Comparison of ENCODE assay signal across 8 mouse cellular contexts in genomic region chr9:107707701-107708438, GRCm38 (mm10). TPM values are rescaled to one million over a fixed set of nuclear protein-coding genes. Genes with fewer than 3 reads are reported as not detected.
DNase-seq lines count a peak whose midpoint lies in the region; ATAC-seq and TF ChIP-seq lines count a peak whose summit lies in the region.

No protein-coding gene starts in this region.

- no peaks in the 10 kb centered on the region for H3K36me3 ChIP-seq in thymus, adult 2 months (ENCODE audit: control insufficient read depth, insufficient read depth, low read length)
- no peaks in the 10 kb centered on the region for H3K36me3 ChIP-seq in intestine, embryonic 16.5 days (ENCODE audit: control insufficient read depth, insufficient read depth, low read length)
- H3K36me3 ChIP-seq in neural tube, embryonic 11.5 days (ENCODE audit: control insufficient read depth, insufficient read depth, low read length), result no peaks in the 10 kb centered on the region

- H3K4me1 ChIP-seq in thymus, adult 2 months (replicated peaks; ENCODE audit: control insufficient read depth, insufficient read depth, low read length), result peaks cover 28% of the 10 kb centered on the region
- peaks cover 58% of the 10 kb centered on the region for H3K4me1 ChIP-seq in intestine, embryonic 16.5 days (ENCODE audit: control insufficient read depth, insufficient read depth, low read length)
- peaks cover 18% of the 10 kb centered on the region for H3K4me1 ChIP-seq in neural tube, embryonic 11.5 days (ENCODE audit: control insufficient read depth, insufficient read depth, low read length)

- DNase-seq in CD4-positive, CD25-positive, alpha-beta regulatory T cell, adult 2 months (ENCODE audit: low read depth, low spot score), result peak; percentile 33
- no peak for DNase-seq in thymus, adult 2 months
- DNase-seq in thymus, postnatal 4 days, result no peak
- DNase-seq in neural tube, embryonic 11.5 days (ENCODE audit: low spot score), result no peak
- no peak for DNase-seq in gastrocnemius, adult 18-20 months (ENCODE audit: low spot score)
- no peak for DNase-seq in adrenal gland, adult 8-10 months

- peak overlapping the region; percentile 97 for H3K4me2 ChIP-seq in intestine, embryonic 16.5 days (ENCODE audit: low read depth, low read length)
- H3K4me2 ChIP-seq in neural tube, embryonic 11.5 days (ENCODE audit: low read depth), result peak overlapping the region; percentile 97

- WGBS in thymus, adult 2 months, result 6% methylated on average over 17 of the region's 17 CpGs
- WGBS in intestine, embryonic 16.5 days, result 4% methylated on average over 17 of the region's 17 CpGs
- WGBS in neural tube, embryonic 11.5 days, result 2% methylated on average over 17 of the region's 17 CpGs

- no peak for TF ChIP-seq POLR2A in thymus, adult 2 months (IDR thresholded peaks at IDR 0.05; ENCODE audit: control insufficient read depth, extremely low read depth, insufficient read depth, low read length, poor library complexity)

- H3K27me3 ChIP-seq in thymus, adult 2 months (ENCODE audit: control insufficient read depth, insufficient read depth, low read length), result peaks cover 11% of the 10 kb centered on the region
- H3K27me3 ChIP-seq in intestine, embryonic 16.5 days (replicated peaks; ENCODE audit: control insufficient read depth, insufficient read depth, low read length), result no peaks in the 10 kb centered on the region
- peaks cover 31% of the 10 kb centered on the region for H3K27me3 ChIP-seq in neural tube, embryonic 11.5 days (ENCODE audit: control insufficient read depth, insufficient read depth, low read length)

- H3K9me3 ChIP-seq in intestine, embryonic 16.5 days (ENCODE audit: control insufficient read depth, low read length), result no peaks in the 10 kb centered on the region
- no peaks in the 10 kb centered on the region for H3K9me3 ChIP-seq in neural tube, embryonic 11.5 days (ENCODE audit: control insufficient read depth, low read length)

- ATAC-seq in CD4-positive, CD25-positive, alpha-beta regulatory T cell, adult 4 months, result no peak
- no peak for ATAC-seq in intestine, embryonic 16.5 days
- ATAC-seq in neural tube, embryonic 11.5 days (ENCODE audit: insufficient read depth, low FRiP score, low TSS enrichment), result no peak

- H3K27ac ChIP-seq in thymus, adult 2 months (ENCODE audit: control insufficient read depth, insufficient read depth, low read length), result no peak overlapping the region
- peak overlapping the region; percentile 78 for H3K27ac ChIP-seq in intestine, embryonic 16.5 days (ENCODE audit: low read length)
- peak overlapping the region; percentile 79 for H3K27ac ChIP-seq in neural tube, embryonic 11.5 days (ENCODE audit: low read depth, low read length)

- peak overlapping the region; percentile 58; the same call in 1 of the 2 replicates for H3K4me3 ChIP-seq in thymus, adult 2 months (ENCODE audit: control insufficient read depth, insufficient read depth, low read length)
- peak overlapping the region; percentile 77 for H3K4me3 ChIP-seq in intestine, embryonic 16.5 days (ENCODE audit: low read length)
- H3K4me3 ChIP-seq in neural tube, embryonic 11.5 days (ENCODE audit: low read depth, low read length), result peak overlapping the region; percentile 56

- TF ChIP-seq CTCF in thymus, adult 2 months (IDR thresholded peaks at IDR 0.05; ENCODE audit: borderline replicate concordance, control insufficient read depth, extremely low read depth, insufficient read depth, low read length, poor library complexity), result no peak

- H3K9ac ChIP-seq in intestine, embryonic 16.5 days (ENCODE audit: low read depth, low read length), result peak overlapping the region; percentile 87
- H3K9ac ChIP-seq in neural tube, embryonic 11.5 days (ENCODE audit: low read length), result peak overlapping the region; percentile 88

RNA-seq across cellular contexts. Expression of gene Sema3f, which starts 2.4 kb away (rescaled TPM):
- polyA plus RNA-seq in CD4-positive, CD25-positive, alpha-beta regulatory T cell, adult 4 months (2017; shearing (Covaris generic)), result not detected
- 35.5 and 41.3 TPM in 2 replicates for polyA plus RNA-seq in thymus, adult 2 months (2012; rRNA removed)
- 5.7 and 8.3 TPM in 2 replicates for polyA plus RNA-seq in intestine, embryonic 16.5 days (2015; fragmentation: Nextera tagmentation; extraction: Ambion mirVana)
- 15.3 and 17.0 TPM in 2 replicates for polyA plus RNA-seq in neural tube, embryonic 11.5 days (2014; fragmentation: Nextera tagmentation; extraction: Ambion mirVana)
- 1 to 10 TPM; 6.2 to 6.8 TPM for total RNA-seq in gastrocnemius, adult 18-20 months (2021)
- 10 to 100 TPM; 25.0 to 41.2 (median 29.8) TPM for total RNA-seq in adrenal gland, adult 8-10 months (2022)

RNA-seq across cellular contexts. Expression of gene Gnat1, which starts 28.4 kb away (rescaled TPM):
- polyA plus RNA-seq in CD4-positive, CD25-positive, alpha-beta regulatory T cell, adult 4 months (2017; shearing (Covaris generic)), result 1 to 10 TPM in 1 of 2 experiments, not detected in 1; 1.6 TPM
- polyA plus RNA-seq in thymus, adult 2 months (2012; rRNA removed), result 0.13 and 0.34 TPM in 2 replicates
- polyA plus RNA-seq in intestine, embryonic 16.5 days (2015; fragmentation: Nextera tagmentation; extraction: Ambion mirVana), result 0.98 and 1.6 TPM in 2 replicates
- 1.9 and 2.4 TPM in 2 replicates for polyA plus RNA-seq in neural tube, embryonic 11.5 days (2014; fragmentation: Nextera tagmentation; extraction: Ambion mirVana)
- not detected for total RNA-seq in gastrocnemius, adult 18-20 months (2021)
- under 1 TPM in 1 of 4 experiments, not detected in 3; 0.74 TPM for total RNA-seq in adrenal gland, adult 8-10 months (2022)

RNA-seq across cellular contexts. Expression of gene Slc38a3, which starts 38.5 kb away (rescaled TPM):
- polyA plus RNA-seq in CD4-positive, CD25-positive, alpha-beta regulatory T cell, adult 4 months (2017; shearing (Covaris generic)), result not detected
- polyA plus RNA-seq in thymus, adult 2 months (2012; rRNA removed), result 9.1 and 11.2 TPM in 2 replicates
- 10.1 TPM in 2 replicates for polyA plus RNA-seq in intestine, embryonic 16.5 days (2015; fragmentation: Nextera tagmentation; extraction: Ambion mirVana)
- polyA plus RNA-seq in neural tube, embryonic 11.5 days (2014; fragmentation: Nextera tagmentation; extraction: Ambion mirVana), result 6.8 and 7.2 TPM in 2 replicates
- 10 to 100 TPM; 57.7 to 62.0 TPM for total RNA-seq in gastrocnemius, adult 18-20 months (2021)
- total RNA-seq in adrenal gland, adult 8-10 months (2022), result 1 to 10 TPM in 1 of 4 experiments, under 1 TPM in 3; 0.31 to 2.2 (median 0.74) TPM
